Mouse (Mus musculus): Measurements from ENCODE around the gene Mdga1. TPM values are rescaled to one million over a fixed set of nuclear protein-coding genes. Genes with fewer than 3 reads are reported as not detected.
"Not testable (repeated sequence)": the region's sequence is repeated elsewhere in the genome, so short reads cannot be mapped to it uniquely, and the experiment has no call there.

Mdga1 gene
- total RNA-seq, 2 experiments from 2014 or later, result 2.3 to 8.3 TPM

DNA sequence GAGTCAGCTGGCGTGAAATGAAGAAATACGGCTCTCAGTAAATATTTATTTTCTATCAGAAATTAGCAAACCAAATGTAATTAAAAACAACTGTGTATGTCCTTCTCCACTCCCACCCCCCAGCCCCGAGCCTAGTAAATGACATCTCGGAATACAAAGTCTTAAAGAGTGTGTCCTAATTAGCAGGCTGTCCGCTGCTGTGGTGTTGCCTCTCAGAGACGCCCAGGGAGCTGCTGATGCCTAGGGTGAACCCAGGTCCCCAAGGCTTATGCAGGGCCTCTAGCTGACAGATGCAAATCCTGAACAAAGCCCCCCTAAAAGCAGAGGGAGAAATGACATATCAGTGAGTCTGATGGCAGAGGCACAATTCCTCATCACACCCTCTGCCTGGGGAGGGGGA is 155.1 kb downstream of the Mdga1 start:
- ATAC-seq (replicated peaks; ENCODE audit: poor library complexity), result no peak

DNA sequence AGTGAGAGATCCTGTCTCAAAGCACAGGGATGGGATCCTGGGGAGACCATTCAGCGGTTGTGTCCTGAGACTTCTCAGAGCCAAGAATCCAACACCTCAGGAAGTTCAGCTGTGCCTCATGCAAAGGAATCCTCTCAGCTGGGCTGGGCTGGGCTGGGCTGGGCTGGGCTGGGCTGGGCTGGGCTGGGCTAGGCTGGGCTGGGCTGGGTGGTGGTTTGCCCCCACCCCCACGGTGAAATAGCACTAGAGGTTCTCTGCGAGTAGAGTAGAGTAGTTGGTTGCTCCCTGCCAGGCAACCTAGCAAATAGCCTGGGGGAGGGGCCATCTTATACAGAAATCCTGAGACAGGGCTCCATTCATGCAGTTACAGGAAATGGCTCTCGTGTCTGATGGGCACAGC is 156.6 kb downstream of the Mdga1 start:
- no peak for ATAC-seq (replicated peaks; ENCODE audit: poor library complexity)

DNA sequence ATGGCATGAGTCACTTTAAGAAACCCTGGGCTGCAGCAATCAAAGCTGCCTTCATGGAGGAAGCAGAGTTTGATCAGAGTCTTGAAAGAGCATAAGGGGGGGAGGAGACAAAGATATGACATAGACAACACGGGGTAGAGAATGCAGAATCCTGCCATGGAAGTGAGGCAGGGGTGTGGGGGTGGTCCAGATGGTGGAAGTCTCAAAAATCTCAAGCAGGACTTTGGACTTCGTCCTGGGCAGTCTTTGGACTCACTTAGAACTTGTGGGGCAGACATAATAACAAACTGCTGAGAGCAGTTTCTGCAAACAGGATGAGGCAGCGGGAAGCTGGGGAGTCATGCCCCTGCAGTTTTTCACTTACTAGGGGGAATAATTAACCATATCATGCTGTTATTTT is 166.3 kb downstream of the Mdga1 start:
- ATAC-seq (replicated peaks; ENCODE audit: poor library complexity), result no peak

DNA sequence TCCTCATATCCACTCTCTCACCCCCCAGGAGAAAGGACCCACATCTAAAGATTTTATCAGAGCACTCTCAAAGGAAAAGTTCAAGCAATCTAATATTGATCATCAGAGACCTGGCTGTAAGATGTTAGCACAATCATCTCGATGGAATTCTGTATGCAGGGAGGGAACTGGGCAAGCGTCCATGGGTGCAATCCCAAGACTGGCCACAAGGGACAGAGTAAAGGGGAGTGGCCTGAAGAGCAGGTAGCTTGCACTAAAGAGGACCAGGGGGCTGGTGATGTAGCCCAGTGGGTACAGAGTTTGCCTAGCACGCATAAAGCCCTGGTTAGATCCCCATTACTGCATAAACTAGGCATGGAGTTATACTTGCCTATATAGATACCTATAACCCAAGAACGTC is 168.5 kb downstream of the Mdga1 start:
- ATAC-seq (replicated peaks; ENCODE audit: poor library complexity), result peak; percentile 89

DNA sequence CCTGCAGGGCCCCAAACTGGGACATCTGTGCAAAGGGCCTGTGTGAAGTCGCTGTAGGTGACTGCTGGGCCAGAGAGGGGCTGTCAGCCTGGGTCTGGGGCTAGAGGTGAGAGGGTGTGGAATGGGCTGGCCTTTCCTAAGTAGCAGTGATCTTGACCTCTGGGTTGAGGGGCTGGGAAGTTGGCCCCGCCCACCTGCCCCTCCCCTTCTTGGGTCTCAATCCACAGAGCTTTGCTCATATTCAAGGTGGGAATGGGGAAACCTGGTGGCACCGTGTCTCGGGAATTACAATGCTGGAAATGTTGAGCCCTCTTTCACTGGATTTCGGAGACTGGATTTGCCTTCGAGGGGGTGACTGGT is 169.8 kb downstream of the Mdga1 start:
- no peak for ATAC-seq (replicated peaks; ENCODE audit: poor library complexity)

DNA sequence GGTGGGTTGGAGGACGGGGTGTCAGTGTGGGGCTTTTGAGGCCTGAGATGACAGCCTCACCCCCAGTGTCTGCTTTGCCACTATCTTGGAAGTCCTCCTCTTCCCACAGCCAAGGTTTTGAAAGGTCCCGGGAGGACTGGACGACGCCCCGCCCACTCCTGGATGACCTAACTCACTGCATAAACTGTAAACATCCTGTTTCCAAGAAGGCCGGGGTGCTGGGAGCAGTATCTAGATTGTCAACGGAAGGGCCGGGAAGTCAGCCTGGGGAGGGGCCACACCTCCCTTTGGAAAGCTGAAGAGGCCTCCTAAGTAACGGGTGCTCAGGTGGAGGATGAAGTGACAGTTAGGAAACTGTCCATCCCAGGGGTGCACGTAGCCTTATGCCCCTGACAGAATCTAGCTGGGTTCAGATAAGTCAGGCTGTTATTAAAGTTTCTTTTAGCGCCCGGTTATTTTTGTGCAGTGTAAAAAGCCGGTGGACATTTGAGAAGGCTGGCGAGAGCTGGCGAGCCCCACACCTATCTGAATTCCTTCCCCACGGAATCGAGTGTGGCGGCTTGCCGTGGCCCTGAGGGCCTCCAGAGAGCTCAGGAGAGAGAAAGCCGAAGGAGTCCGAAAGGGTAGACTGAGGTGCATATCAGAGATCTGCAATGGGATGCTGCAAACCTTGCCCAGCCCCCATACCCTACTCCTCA is 170.3 kb downstream of the Mdga1 start:
- no peak for ATAC-seq (replicated peaks; ENCODE audit: poor library complexity)

DNA sequence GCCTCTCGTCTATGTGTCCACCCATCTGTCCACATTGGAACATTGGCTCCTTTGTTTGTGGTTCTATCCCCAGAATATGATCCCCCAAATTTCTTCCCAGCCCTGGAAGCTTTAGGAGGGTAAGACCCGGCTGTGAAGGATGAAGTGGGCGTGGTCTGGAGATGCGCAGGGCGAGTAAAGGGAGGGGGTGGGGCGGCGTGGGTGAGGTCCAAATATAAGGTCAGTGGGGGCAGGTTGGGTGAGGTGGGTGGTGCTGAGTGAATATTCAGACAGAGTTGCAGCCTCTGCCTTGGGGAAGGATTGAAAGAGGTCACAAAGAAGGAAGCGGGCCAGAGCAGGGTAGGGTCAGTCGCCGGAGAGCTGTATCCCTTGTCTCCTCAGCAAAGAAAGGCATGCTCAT is 171.7 kb downstream of the Mdga1 start:
- no peak for ATAC-seq (replicated peaks; ENCODE audit: poor library complexity)

DNA sequence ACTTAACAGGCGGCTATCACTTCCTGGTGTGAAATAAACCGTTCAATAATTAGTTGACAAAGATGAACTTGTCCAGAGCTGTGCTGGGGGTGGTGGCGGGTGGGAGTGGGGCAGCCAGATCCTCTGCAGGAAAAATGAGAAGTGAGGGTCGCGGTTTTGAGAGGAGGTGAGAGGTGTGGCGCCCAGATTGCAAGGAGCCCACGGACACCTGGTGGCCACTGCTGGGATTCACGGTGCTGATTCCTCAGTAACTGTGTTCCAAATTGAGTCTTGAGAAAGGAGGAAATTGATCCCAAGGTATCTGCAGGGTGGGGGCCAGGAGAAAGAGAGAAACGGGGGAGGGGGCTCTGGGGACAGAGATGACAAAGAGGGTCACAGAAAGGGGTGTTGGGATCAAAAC is 173.1 kb downstream of the Mdga1 start:
- ATAC-seq (replicated peaks; ENCODE audit: poor library complexity), result 0 out of 2 replicates have a peak, but pooled peaks have one; percentile 32

DNA sequence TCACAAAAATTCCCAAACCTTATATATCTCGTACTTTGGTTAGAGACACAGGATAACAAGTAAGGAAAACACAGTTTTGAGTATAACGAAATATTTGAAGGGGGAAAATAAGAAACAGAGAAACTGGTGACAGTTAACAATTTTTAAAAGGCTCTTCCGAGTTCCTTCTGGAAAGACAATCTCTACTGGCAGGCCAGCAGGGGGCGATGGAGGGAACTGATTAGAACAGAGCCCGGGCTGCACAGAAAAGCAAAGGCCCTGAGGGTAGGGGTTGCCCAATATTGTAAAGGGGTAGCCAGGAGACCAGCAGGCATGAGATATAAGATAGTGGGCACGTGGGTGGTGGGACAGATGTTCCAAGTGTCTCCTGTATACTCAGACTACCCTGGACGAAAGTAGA is 173.8 kb downstream of the Mdga1 start:
- peak; percentile 86 for ATAC-seq (replicated peaks; ENCODE audit: poor library complexity)

DNA sequence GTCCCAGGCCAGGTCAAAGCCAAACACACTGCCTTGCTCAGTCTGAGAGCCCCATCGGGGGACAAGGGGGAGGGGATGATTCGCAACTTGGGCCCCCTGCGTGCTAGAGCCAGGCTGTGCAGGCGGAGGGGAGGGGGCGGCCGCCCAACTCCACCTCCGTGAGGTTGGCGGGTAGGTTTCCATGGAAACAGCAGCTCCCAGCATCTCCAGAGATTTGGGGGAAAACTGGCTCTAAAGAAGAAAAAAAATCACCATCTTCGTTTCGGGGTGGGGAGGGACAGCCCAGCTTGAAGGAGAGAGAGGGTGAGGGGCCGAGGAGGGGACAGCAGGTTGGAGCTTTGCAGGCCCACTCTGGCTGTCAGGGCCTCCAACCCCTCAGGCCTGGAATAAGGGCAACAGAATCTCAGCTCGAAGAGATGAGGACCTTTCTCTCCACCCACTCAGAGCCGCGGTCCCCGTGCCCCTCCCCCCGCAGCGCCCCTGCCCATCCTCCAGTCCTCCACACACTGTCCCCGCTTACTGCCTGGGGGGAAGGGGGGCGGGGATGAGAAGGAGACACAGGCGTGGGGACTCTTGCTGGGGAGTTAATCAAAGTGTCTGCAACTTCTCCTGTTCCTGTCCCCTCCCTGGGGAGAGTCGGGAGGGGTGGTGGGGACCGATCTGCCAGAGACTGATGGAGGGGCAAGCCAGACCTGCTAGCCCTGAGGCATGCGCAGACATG is 174.7 kb downstream of the Mdga1 start:
- no peak for ATAC-seq (replicated peaks; ENCODE audit: poor library complexity)

DNA sequence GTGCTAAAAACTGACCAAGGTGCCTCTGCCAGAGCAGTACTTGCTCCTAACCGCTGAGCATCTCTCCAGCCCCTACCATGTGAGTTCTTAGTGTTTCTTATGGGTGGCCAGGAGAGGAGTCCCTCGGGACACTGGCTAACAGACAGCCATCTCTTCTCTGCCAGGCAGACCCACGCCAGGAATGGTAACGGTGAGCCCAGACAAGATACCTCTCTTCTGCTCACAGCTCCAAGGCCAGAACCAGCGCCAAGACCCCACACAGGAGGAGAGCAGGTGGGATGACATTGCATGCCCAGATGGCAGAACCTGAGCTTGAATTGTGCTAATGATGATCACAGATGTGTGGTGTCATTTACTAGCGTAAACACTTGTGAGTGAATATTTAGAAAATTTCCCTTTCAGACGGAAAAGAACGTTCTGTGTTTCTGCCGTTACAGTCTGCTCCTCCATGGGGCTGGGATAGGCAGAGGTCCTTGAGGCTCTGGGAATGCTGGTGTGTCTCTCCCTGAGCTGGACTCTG is 178.3 kb downstream of the Mdga1 start:
- ATAC-seq (replicated peaks; ENCODE audit: poor library complexity), result no peak

DNA sequence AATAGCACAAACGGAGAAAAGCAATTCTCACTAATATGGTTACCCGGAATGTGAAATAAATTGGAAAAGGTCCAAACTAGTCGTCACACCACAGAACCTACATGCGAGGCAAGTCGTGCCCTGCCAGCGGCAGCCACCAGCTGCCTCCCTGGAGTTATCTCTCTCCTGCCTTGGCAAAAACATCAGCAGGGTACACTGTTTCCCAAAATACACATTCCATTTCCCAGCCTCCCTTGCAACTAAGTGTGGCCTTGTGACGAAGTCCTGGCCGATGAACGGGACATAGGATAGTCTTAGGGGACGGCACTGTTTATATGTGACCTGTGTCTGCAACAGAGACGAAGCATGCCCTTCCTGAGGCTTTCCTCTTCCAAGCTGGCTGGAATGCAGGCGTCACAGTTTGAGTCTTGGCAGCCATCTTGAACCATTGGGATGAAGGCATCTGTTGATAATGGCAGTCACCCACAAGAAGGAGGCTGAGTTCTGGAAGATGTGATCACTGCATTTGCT is 179.6 kb downstream of the Mdga1 start:
- no peak for ATAC-seq (replicated peaks; ENCODE audit: poor library complexity)

DNA sequence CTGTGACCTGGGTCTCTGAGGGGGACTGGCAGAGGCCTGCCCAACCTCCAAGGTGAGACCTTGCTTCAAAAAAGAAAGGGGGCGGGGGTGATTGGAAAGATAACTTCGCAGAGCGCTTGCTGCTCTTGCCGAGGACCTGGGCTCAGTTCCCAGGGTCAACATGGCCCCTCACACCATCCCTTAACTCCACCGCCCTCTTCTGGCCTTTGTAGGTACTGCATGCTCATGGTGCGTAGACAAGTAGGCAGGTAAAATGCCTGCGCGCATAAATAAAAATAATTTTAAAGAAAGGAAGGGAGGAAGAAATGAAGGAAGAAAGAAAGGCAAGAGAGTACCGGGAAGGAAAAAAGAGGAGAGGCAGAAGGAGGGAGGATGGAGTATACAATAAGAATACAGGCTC is 180.2 kb downstream of the Mdga1 start:
- 0 out of 2 replicates have a peak, but pooled peaks have one; percentile 29 for ATAC-seq (replicated peaks; ENCODE audit: poor library complexity)

DNA sequence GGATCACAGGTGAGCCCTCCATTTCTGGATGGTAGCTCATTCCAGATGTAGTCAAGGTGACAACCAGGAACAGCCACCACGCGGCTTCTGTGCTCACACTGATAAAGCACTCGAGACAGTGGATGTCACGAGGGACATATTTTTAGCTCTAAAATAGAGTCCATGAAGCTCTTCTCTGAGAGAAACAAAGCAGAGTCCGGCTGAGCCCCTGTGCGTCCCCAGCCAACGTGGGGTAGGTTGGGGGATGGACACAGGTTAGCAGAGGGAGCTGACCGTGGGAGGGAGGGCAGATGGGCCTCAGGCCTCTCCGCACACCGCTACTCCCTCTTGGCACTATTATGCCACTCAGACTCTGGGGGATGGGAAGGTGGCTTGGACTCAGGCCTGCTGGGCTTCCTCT is 181.3 kb downstream of the Mdga1 start:
- ATAC-seq (replicated peaks; ENCODE audit: poor library complexity), result no peak

DNA sequence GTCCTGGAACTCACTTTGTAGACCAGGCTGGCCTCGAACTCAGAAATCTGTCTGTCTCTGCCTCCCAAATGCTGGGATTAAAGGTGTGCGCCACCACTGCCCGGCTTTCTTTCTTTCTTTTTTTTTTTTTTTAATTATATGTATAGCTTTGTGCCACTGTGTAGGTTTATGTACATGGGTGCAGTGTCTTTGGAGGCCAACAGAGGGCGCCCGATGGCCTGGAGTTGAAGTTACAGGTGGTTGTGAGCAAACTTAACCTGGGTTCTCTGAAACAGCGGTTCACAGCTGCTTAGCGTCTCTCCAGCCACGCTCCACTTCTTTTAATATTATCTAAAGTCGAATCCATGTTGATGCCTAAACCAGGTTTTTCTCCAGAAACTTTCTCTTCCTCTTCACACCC is 185.1 kb downstream of the Mdga1 start:
- no peak for ATAC-seq (replicated peaks; ENCODE audit: poor library complexity)

DNA sequence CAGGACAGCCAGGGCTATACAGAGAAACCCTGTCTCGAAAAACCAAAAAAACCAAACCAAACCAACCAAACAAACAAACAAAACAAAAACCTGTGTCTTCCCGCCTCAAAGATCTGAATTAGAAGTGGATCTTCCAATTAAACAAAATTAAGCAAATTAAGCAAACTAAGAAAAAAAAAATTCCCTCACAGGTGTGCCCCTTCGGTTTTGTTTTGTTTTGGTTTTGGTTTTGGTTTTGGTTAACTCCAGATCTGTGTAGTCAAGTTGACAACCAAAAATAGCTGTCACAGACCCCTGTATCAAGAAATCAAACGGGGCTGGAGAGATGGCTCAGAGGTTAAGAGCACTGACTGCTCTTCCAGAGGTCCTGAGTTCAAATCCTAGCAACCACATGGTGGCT is 188.4 kb downstream of the Mdga1 start:
- ATAC-seq (replicated peaks; ENCODE audit: poor library complexity), result not testable (repeated sequence)

DNA sequence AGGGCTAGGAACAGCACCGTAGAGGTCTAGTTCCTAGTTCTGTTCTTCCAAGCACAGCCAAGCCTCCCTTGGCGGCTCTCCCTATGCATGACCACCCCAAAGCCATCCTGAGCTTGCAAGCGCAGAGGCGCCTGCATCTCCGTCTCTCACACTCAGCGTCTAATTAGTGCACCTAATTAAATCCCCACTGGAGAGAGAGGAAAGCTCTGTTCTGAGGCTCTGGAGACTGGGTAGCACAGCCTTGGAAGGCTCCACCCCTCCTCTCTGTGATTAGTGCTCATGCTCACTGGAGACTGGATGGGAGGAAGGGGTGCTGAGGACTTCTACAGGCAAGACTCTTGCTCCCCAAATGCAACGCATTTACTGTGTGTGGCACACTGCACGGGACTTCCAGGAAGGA is 191.9 kb downstream of the Mdga1 start:
- ATAC-seq (replicated peaks; ENCODE audit: poor library complexity), result no peak

Other genes starting within 250 kb of the Mdga1 start
- 16.2 and 18.1 TPM in 2 replicates for gene Zfand3, start 34.6 kb upstream of the Mdga1 start, total RNA-seq (2015)
- 9.1 and 11.4 TPM in 2 replicates for gene Zfand3, start 34.6 kb upstream of the Mdga1 start, total RNA-seq (2017)